Mouse (Mus musculus) brown adipose tissue, adult 24 weeks (tissue): ENCODE measurements at regions not wholly inside any gene's neighbourhood (a gene's known extent, or its start where the extent isn't known, plus 50 kb on each side); places are given as distances from the start of the nearest gene placed in this dataset.

Experiments
- H3K27ac ChIP-seq: fragments of 200-500 bp; replicated peaks from 2 replicates; pipeline ENCODE4 v1.5.1; 2012; ENCODE audit warnings: low read depth, mild to moderate bottlenecking, low read length
- H3K4me1 ChIP-seq: fragments of 200-500 bp; 2 replicates; pipeline ENCODE4 v1.6.1; 2012; ENCODE audit warnings: low read length, mixed read lengths; ENCODE audit not compliant: control insufficient read depth, insufficient read depth, insufficient read length
- H3K4me3 ChIP-seq: fragments of 200-500 bp; 2 replicates; pipeline ENCODE4 v1.5.1; 2012; ENCODE audit warnings: low read depth, mild to moderate bottlenecking, low read length, moderate library complexity; ENCODE audit not compliant: insufficient read depth

DNA sequence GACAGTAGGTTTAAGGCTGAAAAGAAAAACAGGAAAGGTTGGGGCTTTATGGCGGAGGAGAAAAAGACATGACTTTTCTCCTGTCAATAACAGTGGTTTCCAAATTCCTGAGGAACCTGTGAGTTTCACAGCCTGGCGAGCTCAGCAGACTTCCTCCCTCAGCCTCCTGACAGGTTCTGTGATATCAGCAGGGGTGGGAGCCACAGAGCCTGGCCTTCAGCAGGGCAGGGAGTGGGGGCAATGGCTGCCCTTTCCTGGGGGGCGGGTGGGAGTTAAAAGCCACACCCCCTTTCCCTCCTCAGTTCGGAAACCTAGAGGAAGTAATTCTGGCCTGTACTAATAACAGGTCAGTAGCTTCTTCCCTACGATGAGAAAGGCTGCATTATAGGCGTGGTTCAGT is 211.7 kb downstream of the Rchy1 start:
- H3K4me1 ChIP-seq, result no peaks in the 10 kb centered on the region
- H3K4me3 ChIP-seq, result no peak overlapping the region
- no peak overlapping the region for H3K27ac ChIP-seq

- Histone ChIP-seq H3K27ac (no peak overlapping the region), H3K4me3 (no peak overlapping the region), H3K4me1 (no peaks in the 10 kb centered on the region)
Observed at GRCm38 (mm10) chr5:91746077-91746476, 216.8 kb downstream of the Rchy1 start.

DNA sequence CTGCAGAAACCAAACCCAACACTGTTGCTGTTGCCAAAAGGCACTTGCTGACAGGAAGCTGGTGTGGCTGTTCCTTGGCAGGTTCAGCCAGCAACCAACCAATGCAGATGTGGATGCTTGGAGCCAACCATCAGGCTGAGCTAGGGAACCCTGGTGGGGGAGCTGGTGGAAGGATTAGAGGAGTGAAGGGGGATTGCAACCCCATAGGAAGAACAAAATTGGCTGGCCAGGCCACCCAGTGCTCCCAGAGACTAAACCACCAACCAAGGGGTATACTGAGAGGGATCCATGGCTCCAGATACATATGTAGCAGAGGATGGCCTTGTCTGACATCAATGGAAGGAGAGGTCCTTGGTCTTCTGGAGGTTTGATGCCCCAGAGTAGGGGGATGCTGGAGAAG is 218.5 kb downstream of the Rchy1 start:
- H3K4me3 ChIP-seq, result no peak overlapping the region
- H3K4me1 ChIP-seq, result peaks cover 2% of the 10 kb centered on the region; the same call in 1 of the 2 replicates
- H3K27ac ChIP-seq, result no peak overlapping the region

DNA sequence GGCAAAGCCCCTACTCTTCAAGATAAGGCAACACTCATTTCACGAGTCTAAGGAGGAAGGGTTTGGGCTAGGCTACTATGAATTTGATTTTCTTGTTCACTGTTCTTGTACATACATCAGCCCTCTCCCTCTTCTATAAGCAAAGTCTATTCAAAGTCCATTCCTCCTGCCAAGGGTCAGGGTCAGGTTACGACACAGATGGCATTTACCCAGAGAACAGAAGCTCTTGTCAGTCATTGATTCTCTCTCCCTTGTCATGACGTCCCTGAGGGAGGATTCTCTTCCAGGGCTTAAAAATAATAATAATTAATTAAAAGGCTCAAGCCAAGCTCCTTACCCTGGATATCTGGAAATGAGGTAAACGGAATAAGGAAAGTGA is 222.7 kb downstream of the Rchy1 start:
- no peak overlapping the region for H3K4me3 ChIP-seq
- peaks cover 2% of the 10 kb centered on the region; the same call in 1 of the 2 replicates for H3K4me1 ChIP-seq
- no peak overlapping the region for H3K27ac ChIP-seq

- Histone ChIP-seq H3K4me1 (peaks cover 2% of the 10 kb centered on the region; the same call in 1 of the 2 replicates), H3K4me3 (no peak overlapping the region), H3K27ac (no peak overlapping the region)
Observed at GRCm38 (mm10) chr5:91739433-91740158, 222.2 kb downstream of the Parm1 start.

DNA sequence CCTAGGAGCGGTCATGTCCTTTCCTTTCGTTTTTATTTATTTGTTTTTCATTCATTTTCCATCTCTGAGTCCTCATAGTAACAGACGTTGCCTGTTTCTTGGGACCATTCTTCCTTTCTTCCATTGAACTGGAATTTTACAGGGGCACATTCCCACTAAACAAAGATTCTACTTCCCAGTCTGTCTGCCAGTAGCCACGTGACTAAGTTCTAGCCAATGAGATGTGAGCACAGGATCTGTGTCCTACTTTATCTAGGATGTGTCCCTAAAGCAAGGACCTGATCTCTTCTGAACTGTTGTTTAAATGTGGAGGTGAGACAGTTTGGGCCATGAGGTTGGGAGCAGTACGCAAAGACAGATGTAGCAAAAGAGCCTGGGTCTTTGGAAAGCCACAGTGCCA is 214.6 kb downstream of the Parm1 start:
- Histone ChIP-seq H3K27ac (no peak overlapping the region), H3K4me3 (no peak overlapping the region), H3K4me1 (no peaks in the 10 kb centered on the region)

GRCm38 (mm10) chr5:91731155-91731554 is 213.7 kb downstream of the Parm1 start:
- Histone ChIP-seq H3K4me1 (no peaks in the 10 kb centered on the region), H3K4me3 (no peak overlapping the region), H3K27ac (no peak overlapping the region)

DNA sequence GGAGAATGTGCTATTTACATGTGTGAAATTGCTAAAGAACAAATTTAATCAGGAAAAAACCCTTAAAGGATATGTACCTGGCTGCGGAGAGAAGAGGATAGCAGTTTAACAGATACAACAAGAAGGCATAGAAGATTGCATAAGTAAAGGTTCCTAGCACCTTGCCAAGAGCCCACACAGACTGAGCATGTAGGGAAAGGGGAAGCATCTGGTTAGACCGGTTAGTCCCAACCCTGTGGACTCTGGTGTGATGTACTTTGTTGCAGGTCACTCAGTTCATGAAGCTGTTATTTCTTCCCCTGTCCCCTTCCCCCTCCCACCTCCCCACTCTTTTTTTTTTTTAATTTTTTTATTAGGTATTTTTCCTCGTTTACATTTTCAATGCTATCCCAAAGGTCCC is 212.5 kb downstream of the Parm1 start:
- Histone ChIP-seq H3K4me3 (no peak overlapping the region), H3K4me1 (no peaks in the 10 kb centered on the region), H3K27ac (no peak overlapping the region)

DNA sequence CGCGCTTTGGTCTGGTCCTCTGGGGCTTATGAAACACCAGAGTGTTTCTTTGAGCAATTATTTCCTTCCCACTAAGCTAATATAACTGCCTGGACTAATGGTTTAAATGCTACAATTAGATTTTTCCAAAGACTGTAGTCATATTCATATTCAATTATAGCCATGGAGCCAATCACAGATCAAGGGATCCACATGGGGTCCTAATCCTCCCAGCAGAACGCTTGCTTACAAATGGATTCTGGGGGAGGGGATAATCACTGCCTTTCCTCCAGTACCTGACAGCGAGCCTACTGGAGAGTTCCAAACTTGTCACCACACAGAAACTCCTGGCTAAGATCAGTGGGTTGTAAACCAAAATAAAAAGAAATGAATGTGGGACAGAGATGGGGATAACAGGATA is 212.0 kb downstream of the Parm1 start:
- no peaks in the 10 kb centered on the region for H3K4me1 ChIP-seq
- H3K27ac ChIP-seq, result no peak overlapping the region
- H3K4me3 ChIP-seq, result no peak overlapping the region

- no peak overlapping the region for H3K4me3 ChIP-seq
Observed at GRCm38 (mm10) chr5:91727448-91727847, 210.0 kb downstream of the Parm1 start.

DNA sequence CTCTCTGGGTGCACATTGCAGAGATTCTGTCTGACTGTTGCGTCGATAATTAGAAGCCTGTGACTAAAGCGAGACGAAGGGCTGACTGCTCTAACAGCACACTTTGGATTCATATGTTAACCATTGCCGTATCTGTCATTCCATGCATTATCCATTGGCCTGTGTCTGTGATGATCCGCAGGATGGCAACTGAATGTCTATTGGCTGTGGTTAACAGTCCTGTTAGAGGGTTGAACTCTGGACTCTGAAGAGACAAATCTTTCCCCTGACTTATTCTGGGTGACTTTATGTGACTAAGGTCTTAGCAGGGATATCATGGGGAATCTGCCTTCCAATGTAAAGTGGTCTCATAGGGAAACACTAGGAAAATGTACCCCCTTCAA is 208.7 kb downstream of the Parm1 start:
- Histone ChIP-seq H3K27ac (no peak overlapping the region), H3K4me3 (no peak overlapping the region), H3K4me1 (no peaks in the 10 kb centered on the region)

More at GRCm38 (mm10) chr5:91727448-91727847, 210.0 kb downstream of the Parm1 start:
- Histone ChIP-seq H3K27ac (no peak overlapping the region), H3K4me1 (no peaks in the 10 kb centered on the region)

DNA sequence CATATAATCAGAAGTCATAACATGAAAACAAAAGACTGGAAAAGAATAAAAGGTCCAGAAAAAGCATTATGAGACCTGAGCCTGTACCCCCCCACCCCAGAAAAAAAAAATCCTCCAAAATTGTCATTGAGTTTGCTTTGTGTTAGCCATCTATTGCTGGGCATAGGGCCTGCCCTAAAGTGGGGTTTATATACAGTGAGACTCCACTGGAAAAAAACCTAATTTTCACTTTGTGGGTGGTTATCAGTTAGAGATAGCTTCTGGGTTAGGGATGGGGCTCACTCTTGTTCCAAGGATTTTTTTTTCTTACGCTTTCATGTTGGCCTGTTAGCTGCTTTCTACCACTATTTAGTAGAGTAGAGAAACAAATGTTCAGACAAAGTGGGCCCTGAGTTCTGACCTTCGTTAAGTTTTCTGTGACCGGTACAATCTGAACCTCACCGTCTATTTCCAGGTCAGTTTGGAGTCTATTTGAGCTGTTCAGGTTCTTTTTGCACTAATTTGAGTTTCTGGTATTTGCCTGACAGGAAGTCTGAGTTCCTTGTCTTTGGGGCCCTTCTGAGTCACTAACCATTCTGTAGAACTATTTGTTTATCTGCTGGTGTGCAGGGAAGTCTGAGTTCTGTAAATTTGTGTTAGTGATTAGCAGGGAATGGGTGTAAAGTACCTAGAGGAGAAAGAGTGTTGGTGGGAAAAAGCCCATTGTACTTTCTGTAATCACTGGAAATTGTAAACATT is 208.1 kb downstream of the Parm1 start:
- Histone ChIP-seq H3K4me1 (no peaks in the 10 kb centered on the region), H3K4me3 (no peak overlapping the region), H3K27ac (no peak overlapping the region)

- H3K4me1 ChIP-seq, result no peaks in the 10 kb centered on the region
- no peak overlapping the region for H3K27ac ChIP-seq
- no peak overlapping the region for H3K4me3 ChIP-seq
Observed at GRCm38 (mm10) chr5:91724881-91725280, 207.5 kb downstream of the Parm1 start.

DNA sequence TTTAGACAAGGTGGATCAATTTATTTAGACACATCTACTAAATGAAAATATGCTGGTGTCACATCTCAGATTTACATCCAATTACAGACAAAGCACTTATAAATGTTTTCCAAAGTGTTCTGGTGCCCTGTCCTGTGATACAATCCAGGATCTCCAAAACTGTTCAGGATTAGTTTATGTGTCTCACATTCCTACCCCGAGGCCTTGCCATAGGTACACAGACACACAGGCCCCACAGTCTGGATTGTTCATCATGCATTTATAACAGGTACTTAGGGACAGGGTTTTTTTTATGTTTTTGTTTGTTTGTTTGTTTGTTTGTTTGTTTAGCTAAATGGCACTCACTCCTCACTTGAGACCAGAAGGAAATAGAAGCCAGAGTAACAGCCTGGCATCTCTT is 206.0 kb downstream of the Parm1 start:
- Histone ChIP-seq H3K4me3 (no peak overlapping the region), H3K4me1 (no peaks in the 10 kb centered on the region), H3K27ac (no peak overlapping the region)

DNA sequence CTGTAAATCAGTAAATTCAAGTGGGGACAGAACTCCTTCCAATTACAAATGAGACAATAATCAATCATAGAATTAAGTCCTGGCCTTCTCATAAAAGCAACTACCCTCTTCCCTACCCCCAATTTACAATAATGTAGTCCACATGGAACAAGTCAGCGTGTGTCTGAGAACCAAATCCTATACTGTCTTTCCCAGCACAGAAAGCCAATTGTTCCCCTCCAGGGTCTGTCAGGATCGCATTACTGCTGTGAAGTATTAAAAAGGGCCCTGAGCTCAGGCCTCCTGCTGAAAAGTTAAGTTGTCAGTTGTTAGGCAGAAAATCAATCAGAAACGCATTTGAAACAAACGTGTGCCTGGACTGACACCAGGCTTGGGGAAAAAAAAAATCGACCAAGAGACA is 205.6 kb downstream of the Parm1 start:
- H3K4me3 ChIP-seq, result no peak overlapping the region
- H3K27ac ChIP-seq, result no peak overlapping the region
- no peaks in the 10 kb centered on the region for H3K4me1 ChIP-seq

DNA sequence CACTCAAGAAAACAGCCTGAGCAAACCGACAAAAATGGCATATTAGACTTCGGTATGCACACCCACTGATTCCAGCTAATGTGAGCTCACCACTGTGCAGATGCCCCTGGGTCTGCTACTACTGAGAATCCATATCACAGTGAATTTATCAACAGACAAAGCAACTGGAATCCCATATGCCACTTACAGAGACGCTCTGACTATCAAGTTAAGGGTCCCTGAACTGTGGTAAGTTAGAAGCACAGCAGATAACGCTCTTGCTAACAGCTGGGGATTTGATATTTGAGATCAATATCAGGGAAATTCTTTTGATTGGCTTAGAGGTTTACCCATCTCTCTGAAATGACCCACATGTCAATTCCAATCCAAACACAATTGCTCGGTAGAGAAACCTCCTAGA is 205.0 kb downstream of the Parm1 start:
- Histone ChIP-seq H3K4me3 (no peak overlapping the region), H3K27ac (no peak overlapping the region), H3K4me1 (no peaks in the 10 kb centered on the region)
